Mouse (Mus musculus) layer of hippocampus, postnatal 10 days (tissue): Measurements from ENCODE around the gene Gm17545. TPM values are rescaled to one million over a fixed set of nuclear protein-coding genes. Genes with fewer than 3 reads are reported as not detected.
A peak's percentile ranks its signal among the peaks of the same experiment; 100 is the strongest.

Experiments used
- DNase-seq, 2 experiments: peaks; one replicate each; pipeline ENCODE4 v3.0.0; 2021; ENCODE audit warnings: low spot score in 2 of 2
- total RNA-seq, 2 experiments: library from RNA; stranded (reverse); gene quantifications; 2 replicates each; pipeline ENCODE4 v1.2.3; 2021

The Gm17545 gene
- total RNA-seq, 2 experiments from 2014 or later: not detected

GRCm38 (mm10) chr9:22443157-22443556, 10.9 kb upstream of the Gm17545 start:
- no peak for DNase-seq

- DNase-seq: no peak
Observed at GRCm38 (mm10) chr9:22445123-22445522, 9.0 kb upstream of the Gm17545 start.

- DNase-seq: no peak
Observed at GRCm38 (mm10) chr9:22447213-22447612, 6.9 kb upstream of the Gm17545 start.

GRCm38 (mm10) chr9:22448420-22448819, 5.7 kb upstream of the Gm17545 start:
- DNase-seq: no peak

GRCm38 (mm10) chr9:22449209-22449608, 4.9 kb upstream of the Gm17545 start:
- DNase-seq: no peak

- no peak for DNase-seq
Observed at GRCm38 (mm10) chr9:22452697-22453096, 1.4 kb upstream of the Gm17545 start.

- no peak for DNase-seq
Observed at GRCm38 (mm10) chr9:22453501-22453924, 577 bp upstream of the Gm17545 start.

GRCm38 (mm10) chr9:22455041-22455440, 951 bp downstream of the Gm17545 start:
- DNase-seq: no peak

GRCm38 (mm10) chr9:22457142-22457835, 3.2 kb downstream of the Gm17545 start:
- no peak for DNase-seq

GRCm38 (mm10) chr9:22461946-22462345, 7.9 kb downstream of the Gm17545 start:
- peak; percentile 55 to 70 for DNase-seq

- no peak for DNase-seq
Observed at GRCm38 (mm10) chr9:22466212-22466611, 12.1 kb downstream of the Gm17545 start.

- DNase-seq: peak; percentile 49 to 60
Observed at GRCm38 (mm10) chr9:22467371-22468169, 13.5 kb downstream of the Gm17545 start.

GRCm38 (mm10) chr9:22468170-22468898, 14.2 kb downstream of the Gm17545 start:
- no peak for DNase-seq

- no peak for DNase-seq
Observed at GRCm38 (mm10) chr9:22468899-22469259, 14.8 kb downstream of the Gm17545 start.

GRCm38 (mm10) chr9:22469643-22470042, 15.6 kb downstream of the Gm17545 start, which contains the start of gene Rp9:
Gene Rp9 (minus strand): TSS chr9:22469743.
- DNase-seq: no peak

GRCm38 (mm10) chr9:22475424-22475868, 21.4 kb downstream of the Gm17545 start, which contains the start of gene Bbs9:
Gene Bbs9 (plus strand): TSS chr9:22475715.
- peak; percentile 89 to 93 for DNase-seq

GRCm38 (mm10) chr9:22476265-22476664, 22.2 kb downstream of the Gm17545 start:
- peak; percentile 8 to 28 for DNase-seq

- no peak for DNase-seq
Observed at GRCm38 (mm10) chr9:22478946-22479345, 24.9 kb downstream of the Gm17545 start.

- no peak for DNase-seq
Observed at GRCm38 (mm10) chr9:22483866-22484561, 29.9 kb downstream of the Gm17545 start.

- DNase-seq: no peak
Observed at GRCm38 (mm10) chr9:22484562-22485308, 30.6 kb downstream of the Gm17545 start.
